Mouse (Mus musculus) ES-Bruce4 (cell line): ENCODE data around the gene Stat5b.

ENCODE experiments used
- CTCF ChIP-seq: IDR thresholded peaks from one replicate; pipeline ENCODE4 v1.8.1; 2011; ENCODE audit warnings: low read depth, low read length
- POLR2A ChIP-seq: IDR thresholded peaks from one replicate; pipeline ENCODE4 v1.8.1; 2011; ENCODE audit warnings: low read length; ENCODE audit not compliant: insufficient read depth

GRCm38 (mm10) chr11:100741348-100741747, 109.2 kb downstream of the Stat5b start:
- no peak for TF ChIP-seq CTCF
- no peak for TF ChIP-seq POLR2A
